Mouse (Mus musculus): ENCODE data around the gene Ccdc180. TPM values are rescaled to one million over a fixed set of nuclear protein-coding genes. Genes with fewer than 3 reads are reported as not detected.

Gene Ccdc180
- polyA plus RNA-seq, 1 experiment from 2014 or later = 0.03 TPM

DNA sequence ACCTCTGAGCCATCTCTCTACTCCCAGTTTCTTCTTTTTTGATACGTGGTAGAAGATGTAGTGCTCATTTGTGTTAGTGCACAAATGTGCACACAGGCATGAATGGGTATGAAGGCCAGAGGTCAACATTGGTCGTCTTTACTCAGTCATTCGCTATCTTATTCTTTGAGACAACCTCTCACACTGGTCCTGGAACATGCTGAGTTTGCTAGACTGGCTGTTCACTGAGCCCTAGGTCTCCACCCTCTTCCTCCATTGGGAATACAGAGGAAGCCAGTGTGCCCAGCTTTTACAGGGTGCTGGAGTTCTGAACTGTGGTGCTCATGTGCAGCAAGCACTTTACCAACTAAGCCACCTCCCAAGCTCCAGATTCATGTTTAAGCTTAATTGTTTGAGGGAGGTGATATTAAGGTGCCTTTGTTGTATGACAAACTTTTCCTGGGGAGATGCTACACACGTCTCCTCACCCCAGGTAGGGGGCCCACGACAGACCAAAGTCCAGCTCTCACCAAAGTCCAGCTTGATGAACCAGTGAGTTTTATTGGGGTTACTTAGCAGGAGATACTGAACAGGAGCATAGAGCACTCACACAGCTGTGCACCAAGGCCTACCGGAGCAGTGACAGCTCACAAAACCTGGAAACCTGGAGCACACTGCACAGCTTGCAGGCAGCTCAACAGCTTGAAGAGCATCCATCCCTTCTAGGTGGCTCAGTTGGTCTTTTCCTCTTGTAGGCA is 87.0 kb downstream of the Ccdc180 start:
- Histone ChIP-seq H3K4me1 (peaks cover 7% of the 10 kb centered on the region), H3K9me3 (no peaks in the 10 kb centered on the region), H3K27ac (no peak overlapping the region), H3K9ac (no peak overlapping the region), H3K4me2 (no peak overlapping the region), H3K27me3 (peaks cover 10% of the 10 kb centered on the region; the same call in 1 of the 2 replicates), H3K36me3 (no peaks in the 10 kb centered on the region), H3K4me3 (no peak overlapping the region)
- ATAC-seq (ENCODE audit: insufficient number of reproducible peaks, low FRiP score, low TSS enrichment, low read depth) = no peak
- WGBS = 84% methylated on average over 6 of the region's 6 CpGs

DNA sequence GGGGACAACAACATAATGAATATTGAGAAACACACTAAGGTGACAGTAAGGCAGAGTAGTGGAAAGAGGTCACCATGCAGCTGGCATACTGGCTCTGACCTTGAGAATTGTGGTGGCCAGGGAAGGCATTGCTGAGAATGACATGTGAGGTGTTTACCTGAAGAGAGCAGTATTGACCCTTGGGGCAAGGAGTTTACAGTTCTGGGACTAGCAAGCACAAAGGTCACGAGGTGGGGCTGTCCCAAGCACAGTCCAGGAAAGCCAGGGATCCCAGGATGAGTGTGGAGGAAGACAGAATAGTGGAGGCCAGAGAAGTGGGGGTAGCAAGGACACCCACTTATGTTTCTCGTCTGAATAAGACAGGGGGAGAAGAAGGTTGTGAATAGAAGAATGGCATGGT is 89.8 kb downstream of the Ccdc180 start:
- H3K4me3 ChIP-seq = no peak overlapping the region
- no peak for ATAC-seq (ENCODE audit: insufficient number of reproducible peaks, low FRiP score, low TSS enrichment, low read depth)
- WGBS = 47% methylated on average over 2 of the region's 2 CpGs
- H3K27ac ChIP-seq = no peak overlapping the region
- no peaks in the 10 kb centered on the region for H3K36me3 ChIP-seq
- H3K4me2 ChIP-seq = no peak overlapping the region
- peaks cover 4% of the 10 kb centered on the region; the same call in 1 of the 2 replicates for H3K27me3 ChIP-seq
- no peaks in the 10 kb centered on the region for H3K9me3 ChIP-seq
- H3K4me1 ChIP-seq = no peaks in the 10 kb centered on the region
- no peak overlapping the region for H3K9ac ChIP-seq

DNA sequence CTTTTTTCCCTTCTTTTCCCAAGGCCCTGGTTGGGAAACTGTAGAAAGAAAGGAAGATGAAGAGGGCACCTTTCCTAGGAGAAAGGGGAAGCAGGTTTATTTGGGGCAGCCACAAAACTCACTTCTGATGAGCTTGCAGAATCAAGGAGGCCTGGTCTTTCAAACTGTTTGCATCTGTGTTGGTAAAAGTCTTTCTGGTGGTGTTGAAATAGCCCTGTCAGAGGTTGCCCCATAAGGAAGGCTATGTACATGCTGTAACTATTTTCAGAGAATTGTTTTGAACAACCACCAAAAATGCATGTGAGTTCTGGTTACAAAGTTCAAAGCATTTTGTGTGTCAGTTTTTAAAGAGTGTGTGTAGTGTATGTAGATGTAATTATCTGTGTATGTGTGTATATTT is 91.0 kb downstream of the Ccdc180 start:
- Histone ChIP-seq H3K9me3 (no peaks in the 10 kb centered on the region), H3K27ac (no peak overlapping the region), H3K27me3 (peaks cover 4% of the 10 kb centered on the region; the same call in 1 of the 2 replicates), H3K36me3 (no peaks in the 10 kb centered on the region), H3K9ac (no peak overlapping the region), H3K4me2 (no peak overlapping the region), H3K4me1 (no peaks in the 10 kb centered on the region), H3K4me3 (no peak overlapping the region)
- no peak for ATAC-seq (ENCODE audit: insufficient number of reproducible peaks, low FRiP score, low TSS enrichment, low read depth)

DNA sequence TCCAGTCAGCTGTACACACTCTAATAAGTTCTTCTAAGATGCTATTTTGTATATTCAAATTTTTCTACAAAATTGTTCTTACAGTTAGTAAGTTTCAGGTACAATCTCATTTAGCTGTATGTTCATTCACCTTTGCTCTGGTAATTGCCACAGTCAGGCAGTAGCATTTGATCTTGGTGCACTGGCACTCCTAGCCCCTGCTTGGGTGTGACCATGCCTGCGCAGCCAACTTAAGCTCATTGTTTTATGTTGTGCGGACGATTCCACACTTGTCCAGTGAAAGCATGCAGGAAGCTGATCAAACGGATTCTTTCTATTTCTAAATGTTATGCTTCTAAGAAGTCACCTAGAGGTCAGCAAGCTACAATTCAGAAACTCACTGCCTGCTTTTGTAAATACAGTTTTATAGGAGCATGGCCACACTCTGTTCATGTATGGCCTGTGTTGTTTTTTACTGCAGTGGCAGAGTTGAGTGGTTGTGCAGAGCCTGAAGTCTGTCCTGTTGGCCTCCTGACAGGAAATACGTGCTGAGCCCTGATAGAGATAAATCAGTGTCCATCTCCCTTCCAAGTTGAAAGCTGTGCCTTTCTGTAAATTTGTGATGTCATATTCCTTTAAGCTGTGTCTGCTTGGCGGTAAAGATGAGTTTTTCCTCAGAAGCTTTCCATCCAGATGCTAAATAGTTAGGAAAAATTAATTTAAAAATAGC is 100.5 kb downstream of the Ccdc180 start:
- H3K4me1 ChIP-seq = 0 out of 2 replicates have a peak, but pooled peaks cover 4% of the 10 kb centered on the region
- no peaks in the 10 kb centered on the region for H3K27me3 ChIP-seq
- ATAC-seq (ENCODE audit: insufficient number of reproducible peaks, low FRiP score, low TSS enrichment, low read depth) = no peak
- H3K4me3 ChIP-seq = no peak overlapping the region
- 0 out of 2 replicates have a peak, but pooled peaks cover 2% of the 10 kb centered on the region for H3K36me3 ChIP-seq
- 51% methylated on average over 6 of the region's 6 CpGs for WGBS
- no peaks in the 10 kb centered on the region for H3K9me3 ChIP-seq
- no peak overlapping the region for H3K27ac ChIP-seq
- no peak overlapping the region for H3K9ac ChIP-seq
- H3K4me2 ChIP-seq = no peak overlapping the region

DNA sequence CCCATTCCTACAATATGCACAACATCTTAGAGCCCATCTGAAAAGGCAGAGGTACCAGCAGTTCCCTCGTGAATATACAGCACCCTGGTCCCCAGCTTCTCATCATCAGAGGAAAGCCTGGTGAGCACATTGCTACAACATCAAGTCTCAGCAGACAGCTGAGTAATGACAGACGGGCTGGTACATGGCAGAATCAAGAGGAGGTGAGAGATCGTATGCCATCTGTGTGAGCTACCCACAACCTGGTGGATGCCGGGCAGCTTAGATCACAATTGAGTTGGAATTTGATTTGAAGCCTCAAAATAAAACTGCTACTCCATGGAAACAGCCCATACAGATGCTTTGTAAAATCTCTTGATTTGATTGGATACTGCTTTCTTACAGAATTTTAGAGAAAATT is 108.4 kb downstream of the Ccdc180 start:
- Histone ChIP-seq H3K27ac (no peak overlapping the region), H3K27me3 (no peaks in the 10 kb centered on the region), H3K4me1 (0 out of 2 replicates have a peak, but pooled peaks cover 2% of the 10 kb centered on the region), H3K4me3 (no peak overlapping the region), H3K4me2 (no peak overlapping the region), H3K9me3 (no peaks in the 10 kb centered on the region), H3K9ac (no peak overlapping the region), H3K36me3 (no peaks in the 10 kb centered on the region)
- WGBS = 78% methylated on average over 4 of the region's 4 CpGs
- ATAC-seq (ENCODE audit: insufficient number of reproducible peaks, low FRiP score, low TSS enrichment, low read depth) = no peak

Other genes with a start within 250 kb of the Ccdc180 start
- 2.4 and 3.0 TPM in 2 replicates for gene Aldh1b1, start 91.3 kb upstream of the Ccdc180 start, polyA plus RNA-seq (2015; fragmentation: Nextera tagmentation; extraction: Ambion mirVana)
- gene Igfbpl1, start 63.4 kb upstream of the Ccdc180 start, polyA plus RNA-seq (2015; fragmentation: Nextera tagmentation; extraction: Ambion mirVana) = 0.08 TPM in 1 of 2 replicates, not detected in the other
- 0.61 and 0.63 TPM in 2 replicates for gene Stra6l, start 41.6 kb upstream of the Ccdc180 start, polyA plus RNA-seq (2015; fragmentation: Nextera tagmentation; extraction: Ambion mirVana)
- 13.2 and 13.4 TPM in 2 replicates for gene Tdrd7, start 75.0 kb downstream of the Ccdc180 start, polyA plus RNA-seq (2015; fragmentation: Nextera tagmentation; extraction: Ambion mirVana)
- 11.6 and 33.7 TPM in 2 replicates for gene Tmod1, start 148.6 kb downstream of the Ccdc180 start, polyA plus RNA-seq (2015; fragmentation: Nextera tagmentation; extraction: Ambion mirVana)
- gene Ncbp1, start 248.3 kb downstream of the Ccdc180 start, polyA plus RNA-seq (2015; fragmentation: Nextera tagmentation; extraction: Ambion mirVana) = 68.7 and 69.5 TPM in 2 replicates
- 32.0 and 33.0 TPM in 2 replicates for gene Tstd2, start 248.4 kb downstream of the Ccdc180 start, polyA plus RNA-seq (2015; fragmentation: Nextera tagmentation; extraction: Ambion mirVana)